Mouse (Mus musculus): ENCODE measurements around the gene Arhgap42. TPM values are rescaled to one million over a fixed set of nuclear protein-coding genes. Genes with fewer than 3 reads are reported as not detected.

The Arhgap42 gene
- polyA plus RNA-seq (2014; fragmentation: Nextera tagmentation; extraction: Ambion mirVana) = 42.7 and 43.0 TPM in 2 replicates

DNA sequence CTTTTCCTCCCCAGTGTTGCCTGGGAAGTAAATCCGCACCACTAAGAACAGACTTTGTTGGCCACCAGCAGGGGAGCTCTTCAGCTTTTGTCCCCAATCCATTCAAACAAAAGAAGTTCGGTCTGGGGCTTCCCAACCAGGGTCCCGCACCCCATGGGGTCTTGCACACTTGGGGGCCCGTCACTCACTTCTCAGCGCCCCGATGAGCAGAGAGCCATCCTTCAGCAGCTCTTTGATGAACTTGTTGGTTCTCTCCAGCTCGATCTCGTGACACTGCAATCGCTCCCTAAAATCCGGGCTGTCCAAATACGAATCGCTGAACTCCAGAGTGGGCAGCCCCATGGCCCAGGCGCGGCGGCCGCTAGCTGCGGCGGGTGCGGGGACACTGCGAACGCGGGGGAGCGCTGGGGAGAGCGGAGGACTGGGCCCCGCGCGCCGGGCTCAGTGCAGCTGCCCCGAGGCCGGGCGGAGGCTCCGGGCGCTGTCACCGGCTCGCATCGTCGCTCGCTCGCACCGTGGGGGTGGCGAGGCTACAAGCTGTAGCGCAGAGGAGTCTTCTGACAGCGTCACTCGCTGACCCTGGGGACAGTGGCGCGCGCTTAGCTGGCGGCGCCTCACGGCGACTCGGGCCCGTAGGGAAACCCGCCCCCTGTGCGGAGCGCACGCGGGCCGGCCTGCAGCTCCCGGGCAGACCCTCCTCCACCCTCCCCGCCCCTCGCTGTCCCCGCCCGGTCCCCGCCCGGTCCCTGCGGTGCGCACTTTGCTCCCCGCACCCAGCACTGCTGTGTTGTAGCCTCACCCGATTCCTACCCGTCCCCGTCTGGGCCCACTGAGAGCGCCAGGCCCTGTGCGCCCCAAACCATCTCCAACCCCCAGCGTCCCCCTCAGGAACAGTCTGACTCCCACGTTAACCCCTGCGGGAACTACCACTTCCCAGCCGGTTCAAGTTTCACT is at the start of gene Arhgap42:
Gene Arhgap42, minus strand, starts transcription at position 664 of the 954 bp plus-strand sequence.
- no peaks in the 10 kb centered on the region for H3K27me3 ChIP-seq (ENCODE audit: control insufficient read depth, insufficient read depth, low read length)
- H3K4me3 ChIP-seq (ENCODE audit: low read depth, low read length) = peak within 1 kb of the TSS; percentile 84
- H3K9ac ChIP-seq (ENCODE audit: low read length) = peak within 1 kb of the TSS; percentile 99
- H3K9me3 ChIP-seq (ENCODE audit: control insufficient read depth, low read length) = no peaks in the 10 kb centered on the region
- H3K36me3 ChIP-seq (ENCODE audit: control insufficient read depth, insufficient read depth, low read length) = no peaks in the 10 kb centered on the region
- ATAC-seq (ENCODE audit: insufficient number of reproducible peaks, low FRiP score, low TSS enrichment, low read depth) (peak; percentile 85), DNase-seq (ENCODE audit: low spot score) (peak; percentile 83)
- peak within 1 kb of the TSS; percentile 61 for H3K4me2 ChIP-seq (ENCODE audit: low read depth, severe bottlenecking)
- under 1% methylated on average over 68 of the region's 78 CpGs for WGBS
- H3K27ac ChIP-seq (replicated peaks; ENCODE audit: low read depth, low read length) = peak within 1 kb of the TSS; percentile 91
- 0 out of 2 replicates have a peak, but pooled peaks cover 3% of the 10 kb centered on the region for H3K4me1 ChIP-seq (ENCODE audit: control insufficient read depth, insufficient read depth, low read length)

DNA sequence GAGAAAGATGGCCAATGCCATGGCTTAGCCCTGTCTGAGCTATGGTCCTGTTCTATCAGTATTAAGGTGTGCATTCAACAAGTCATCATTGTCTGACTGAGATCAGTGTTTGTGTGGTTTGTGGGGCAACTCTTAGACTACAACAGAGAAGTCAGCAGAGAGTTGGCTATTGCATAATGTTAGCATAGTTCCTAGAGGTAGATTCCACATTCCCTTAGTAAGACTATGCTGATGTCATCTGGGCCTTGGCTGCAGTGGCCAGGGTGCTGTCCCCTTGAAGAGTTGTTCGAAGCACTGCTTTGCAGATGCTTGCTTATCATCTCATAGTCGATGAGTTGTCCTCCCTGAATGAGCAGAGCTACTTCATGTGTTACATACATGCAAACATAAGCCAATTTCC is 49.2 kb upstream of the Arhgap42 start:
- DNase-seq (ENCODE audit: low spot score) (no peak), ATAC-seq (ENCODE audit: insufficient number of reproducible peaks, low FRiP score, low TSS enrichment, low read depth) (no peak)
- H3K4me3 ChIP-seq (ENCODE audit: low read depth, low read length) = no peak overlapping the region
- H3K27ac ChIP-seq (replicated peaks; ENCODE audit: low read depth, low read length) = no peak overlapping the region
- H3K36me3 ChIP-seq (ENCODE audit: control insufficient read depth, insufficient read depth, low read length) = no peaks in the 10 kb centered on the region
- H3K9ac ChIP-seq (ENCODE audit: low read length) = no peak overlapping the region
- no peaks in the 10 kb centered on the region for H3K27me3 ChIP-seq (ENCODE audit: control insufficient read depth, insufficient read depth, low read length)
- no peak overlapping the region for H3K4me2 ChIP-seq (ENCODE audit: low read depth, severe bottlenecking)
- no peaks in the 10 kb centered on the region for H3K9me3 ChIP-seq (ENCODE audit: control insufficient read depth, low read length)
- WGBS = 91% methylated on average over 2 of the region's 2 CpGs
- H3K4me1 ChIP-seq (ENCODE audit: control insufficient read depth, insufficient read depth, low read length) = no peaks in the 10 kb centered on the region

DNA sequence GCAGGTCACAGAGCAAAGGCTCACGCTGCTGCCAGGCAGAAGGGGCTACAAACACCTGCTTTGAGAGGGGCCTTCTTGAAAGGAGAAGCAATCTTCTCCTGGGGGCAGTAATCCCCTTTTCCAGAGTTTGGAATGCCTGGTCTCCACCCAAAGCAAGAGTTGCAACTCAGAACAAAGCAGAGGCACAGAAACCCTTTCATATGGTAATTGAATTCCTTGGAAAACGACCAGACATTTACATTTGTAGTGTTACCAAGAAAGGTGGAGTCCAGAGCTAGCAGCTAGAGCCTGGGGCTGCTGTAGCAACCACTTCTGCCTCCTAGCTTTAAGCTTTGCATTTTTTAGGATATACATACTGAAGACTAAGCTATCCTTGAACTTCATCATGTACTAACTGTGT is 30.4 kb upstream of the Arhgap42 start:
- no peak for ATAC-seq (ENCODE audit: insufficient number of reproducible peaks, low FRiP score, low TSS enrichment, low read depth)
- H3K9me3 ChIP-seq (ENCODE audit: control insufficient read depth, low read length) = no peaks in the 10 kb centered on the region
- H3K4me2 ChIP-seq (ENCODE audit: low read depth, severe bottlenecking) = no peak overlapping the region
- no peaks in the 10 kb centered on the region for H3K4me1 ChIP-seq (ENCODE audit: control insufficient read depth, insufficient read depth, low read length)
- 8% methylated on average over 2 of the region's 2 CpGs for WGBS
- no peaks in the 10 kb centered on the region for H3K27me3 ChIP-seq (ENCODE audit: control insufficient read depth, insufficient read depth, low read length)
- no peak overlapping the region for H3K9ac ChIP-seq (ENCODE audit: low read length)
- no peak overlapping the region for H3K27ac ChIP-seq (replicated peaks; ENCODE audit: low read depth, low read length)
- H3K36me3 ChIP-seq (ENCODE audit: control insufficient read depth, insufficient read depth, low read length) = no peaks in the 10 kb centered on the region
- no peak overlapping the region for H3K4me3 ChIP-seq (ENCODE audit: low read depth, low read length)
- no peak for DNase-seq (ENCODE audit: low spot score)

DNA sequence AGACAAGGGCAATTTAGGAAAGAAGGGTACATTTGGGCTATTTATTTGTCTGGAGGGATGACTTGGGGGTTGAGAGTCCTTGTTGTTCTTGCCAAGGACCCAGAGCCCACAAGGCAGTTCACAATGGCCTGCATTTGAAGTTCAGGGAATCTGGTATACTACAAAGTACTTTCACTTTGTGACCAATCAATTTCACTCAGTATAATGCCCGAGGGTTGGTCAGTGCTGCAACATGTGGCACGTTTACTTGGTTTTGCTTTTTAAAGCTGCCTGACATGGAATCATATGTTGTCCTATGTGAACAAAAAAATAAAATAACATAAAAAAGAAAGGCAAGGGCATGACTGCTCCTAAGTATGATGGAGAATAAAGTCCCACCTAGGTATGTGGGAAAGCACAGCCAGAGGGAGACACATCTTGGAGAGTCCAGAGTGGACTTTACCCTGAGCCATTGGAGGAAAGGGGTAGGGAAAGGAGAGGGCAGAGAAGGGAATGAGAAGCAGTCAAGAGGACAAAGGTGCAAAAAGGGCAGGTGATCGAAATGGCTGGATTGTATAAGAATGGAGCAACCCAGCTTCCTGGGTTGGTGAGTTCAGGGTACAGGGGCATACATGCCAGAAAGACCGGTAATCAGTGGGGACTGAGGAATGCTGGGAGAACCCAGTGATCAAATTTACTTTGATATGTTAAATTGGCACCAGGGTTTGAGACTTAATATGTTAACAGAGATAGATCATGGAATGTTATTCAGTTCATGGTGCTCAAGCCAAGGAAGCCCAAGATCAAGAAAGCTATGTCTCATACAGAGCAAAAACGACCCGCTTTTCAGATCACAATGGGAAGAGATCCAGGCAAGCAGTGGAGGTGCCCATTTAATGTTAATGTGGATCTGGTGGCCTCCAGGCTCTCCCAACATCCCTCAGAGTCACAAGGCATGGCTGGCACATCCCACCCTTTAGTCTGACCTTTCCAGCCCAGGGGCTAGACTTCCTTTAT is 29.0 kb upstream of the Arhgap42 start:
- no peaks in the 10 kb centered on the region for H3K27me3 ChIP-seq (ENCODE audit: control insufficient read depth, insufficient read depth, low read length)
- no peaks in the 10 kb centered on the region for H3K9me3 ChIP-seq (ENCODE audit: control insufficient read depth, low read length)
- ATAC-seq (ENCODE audit: insufficient number of reproducible peaks, low FRiP score, low TSS enrichment, low read depth) (no peak), DNase-seq (ENCODE audit: low spot score) (no peak)
- no peak overlapping the region for H3K4me2 ChIP-seq (ENCODE audit: low read depth, severe bottlenecking)
- 77% methylated on average over 6 of the region's 6 CpGs for WGBS
- H3K9ac ChIP-seq (ENCODE audit: low read length) = no peak overlapping the region
- H3K27ac ChIP-seq (replicated peaks; ENCODE audit: low read depth, low read length) = no peak overlapping the region
- no peaks in the 10 kb centered on the region for H3K36me3 ChIP-seq (ENCODE audit: control insufficient read depth, insufficient read depth, low read length)
- H3K4me1 ChIP-seq (ENCODE audit: control insufficient read depth, insufficient read depth, low read length) = no peaks in the 10 kb centered on the region
- H3K4me3 ChIP-seq (ENCODE audit: low read depth, low read length) = no peak overlapping the region

DNA sequence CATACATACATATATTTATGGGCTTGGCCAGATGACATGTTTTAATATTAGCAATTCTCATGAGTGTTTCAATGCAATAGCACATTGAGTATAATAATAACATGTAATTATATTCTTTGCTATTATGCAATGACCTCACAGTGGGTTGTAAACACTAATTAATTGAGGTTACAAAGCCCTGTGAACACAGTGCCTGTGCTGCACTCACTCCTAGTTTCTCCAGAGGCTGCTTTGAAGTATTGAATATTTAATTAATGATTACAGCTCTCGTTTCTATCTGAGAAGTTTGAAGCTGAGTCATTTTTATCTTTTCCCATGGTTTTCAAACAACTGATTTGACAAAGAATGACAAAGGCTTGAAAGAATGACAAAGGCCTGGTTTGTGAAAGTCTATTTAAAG is 24.6 kb upstream of the Arhgap42 start:
- no peaks in the 10 kb centered on the region for H3K36me3 ChIP-seq (ENCODE audit: control insufficient read depth, insufficient read depth, low read length)
- H3K9me3 ChIP-seq (ENCODE audit: control insufficient read depth, low read length) = no peaks in the 10 kb centered on the region
- no peak overlapping the region for H3K4me3 ChIP-seq (ENCODE audit: low read depth, low read length)
- DNase-seq (ENCODE audit: low spot score) = no peak
- 45% methylated on average over 1 of the region's 1 CpGs for WGBS
- no peak overlapping the region for H3K9ac ChIP-seq (ENCODE audit: low read length)
- H3K4me1 ChIP-seq (ENCODE audit: control insufficient read depth, insufficient read depth, low read length) = no peaks in the 10 kb centered on the region
- ATAC-seq (ENCODE audit: insufficient number of reproducible peaks, low FRiP score, low TSS enrichment, low read depth) = no peak
- no peak overlapping the region for H3K4me2 ChIP-seq (ENCODE audit: low read depth, severe bottlenecking)
- no peak overlapping the region for H3K27ac ChIP-seq (replicated peaks; ENCODE audit: low read depth, low read length)
- H3K27me3 ChIP-seq (ENCODE audit: control insufficient read depth, insufficient read depth, low read length) = no peaks in the 10 kb centered on the region

DNA sequence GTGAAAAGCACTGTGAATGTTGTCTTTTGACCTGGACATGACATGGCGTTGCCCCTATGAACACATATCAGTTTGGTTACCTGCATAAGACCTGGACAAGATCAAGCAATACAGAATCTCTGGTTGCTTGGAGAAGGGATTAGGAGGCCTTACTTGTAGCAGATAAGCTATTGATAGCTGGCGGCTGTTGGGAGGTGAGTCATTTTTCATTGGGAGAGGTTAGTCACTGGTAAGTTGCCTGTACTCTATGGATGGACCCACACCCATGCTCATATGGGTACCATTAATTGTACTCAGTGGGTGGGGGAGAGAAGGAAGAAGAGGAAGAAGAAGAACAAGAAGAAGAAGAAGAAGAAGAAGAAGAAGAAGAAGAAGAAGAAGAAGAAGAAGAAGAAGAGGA is 23.6 kb upstream of the Arhgap42 start:
- Histone ChIP-seq H3K36me3 (ENCODE audit: control insufficient read depth, insufficient read depth, low read length) (no peaks in the 10 kb centered on the region), H3K4me2 (ENCODE audit: low read depth, severe bottlenecking) (no peak overlapping the region), H3K27ac (replicated peaks; ENCODE audit: low read depth, low read length) (no peak overlapping the region), H3K9me3 (ENCODE audit: control insufficient read depth, low read length) (no peaks in the 10 kb centered on the region), H3K27me3 (ENCODE audit: control insufficient read depth, insufficient read depth, low read length) (no peaks in the 10 kb centered on the region), H3K4me3 (ENCODE audit: low read depth, low read length) (no peak overlapping the region), H3K4me1 (ENCODE audit: control insufficient read depth, insufficient read depth, low read length) (no peaks in the 10 kb centered on the region), H3K9ac (ENCODE audit: low read length) (no peak overlapping the region)
- DNase-seq (ENCODE audit: low spot score) (no peak), ATAC-seq (ENCODE audit: insufficient number of reproducible peaks, low FRiP score, low TSS enrichment, low read depth) (no peak)
- 82% methylated on average over 2 of the region's 2 CpGs for WGBS

DNA sequence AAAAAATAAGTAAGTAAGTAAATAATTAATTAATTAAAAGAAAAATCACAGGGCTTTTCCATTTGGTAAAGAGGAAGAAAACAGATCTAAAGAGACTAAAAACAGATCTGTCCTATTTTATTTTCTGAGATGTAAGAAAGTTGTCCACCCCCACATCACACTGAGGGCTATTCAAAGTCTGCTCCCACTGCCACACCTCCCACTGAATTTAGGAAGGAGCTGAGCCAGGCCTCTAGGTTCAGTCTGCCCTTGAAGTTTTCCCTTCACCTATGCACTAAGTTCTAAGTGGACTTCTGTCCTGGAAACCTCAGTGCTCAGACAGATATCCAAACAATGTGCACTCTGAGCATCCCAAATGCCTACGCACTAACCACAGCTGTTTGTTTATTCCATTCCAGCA is 15.9 kb upstream of the Arhgap42 start:
- H3K27ac ChIP-seq (replicated peaks; ENCODE audit: low read depth, low read length) = no peak overlapping the region
- H3K9me3 ChIP-seq (ENCODE audit: control insufficient read depth, low read length) = no peaks in the 10 kb centered on the region
- DNase-seq (ENCODE audit: low spot score) (no peak), ATAC-seq (ENCODE audit: insufficient number of reproducible peaks, low FRiP score, low TSS enrichment, low read depth) (no peak)
- no peaks in the 10 kb centered on the region for H3K36me3 ChIP-seq (ENCODE audit: control insufficient read depth, insufficient read depth, low read length)
- no peak overlapping the region for H3K4me2 ChIP-seq (ENCODE audit: low read depth, severe bottlenecking)
- no peak overlapping the region for H3K4me3 ChIP-seq (ENCODE audit: low read depth, low read length)
- H3K4me1 ChIP-seq (ENCODE audit: control insufficient read depth, insufficient read depth, low read length) = no peaks in the 10 kb centered on the region
- 51% methylated on average over 1 of the region's 1 CpGs for WGBS
- no peak overlapping the region for H3K9ac ChIP-seq (ENCODE audit: low read length)
- no peaks in the 10 kb centered on the region for H3K27me3 ChIP-seq (ENCODE audit: control insufficient read depth, insufficient read depth, low read length)

DNA sequence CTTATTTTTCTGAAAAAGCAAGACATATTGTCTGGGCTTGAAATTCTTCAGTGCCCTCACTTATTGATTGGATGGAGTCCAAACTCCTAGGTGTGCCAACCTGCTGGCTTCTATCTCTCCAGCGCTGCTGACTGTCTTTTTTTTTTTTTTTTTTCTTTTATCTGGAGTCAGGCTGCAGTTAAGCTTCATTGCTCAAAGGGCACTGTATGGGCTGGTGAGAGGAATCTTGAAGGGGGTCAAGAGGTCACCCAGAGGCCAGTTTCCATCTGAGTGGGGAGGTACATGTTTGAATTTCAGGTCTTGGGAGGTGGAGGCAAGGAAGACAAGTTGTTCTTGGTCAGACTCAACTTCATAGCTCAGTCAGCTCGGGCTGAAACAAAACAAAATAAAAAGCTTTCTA is 9.6 kb upstream of the Arhgap42 start:
- ATAC-seq (ENCODE audit: insufficient number of reproducible peaks, low FRiP score, low TSS enrichment, low read depth) (no peak), DNase-seq (ENCODE audit: low spot score) (no peak)
- no peak overlapping the region for H3K9ac ChIP-seq (ENCODE audit: low read length)
- no peak overlapping the region for H3K4me2 ChIP-seq (ENCODE audit: low read depth, severe bottlenecking)
- no peaks in the 10 kb centered on the region for H3K9me3 ChIP-seq (ENCODE audit: control insufficient read depth, low read length)
- no peak overlapping the region for H3K27ac ChIP-seq (replicated peaks; ENCODE audit: low read depth, low read length)
- H3K4me1 ChIP-seq (ENCODE audit: control insufficient read depth, insufficient read depth, low read length) = no peaks in the 10 kb centered on the region
- no peaks in the 10 kb centered on the region for H3K36me3 ChIP-seq (ENCODE audit: control insufficient read depth, insufficient read depth, low read length)
- no peak overlapping the region for H3K4me3 ChIP-seq (ENCODE audit: low read depth, low read length)
- 41% methylated on average over 2 of the region's 2 CpGs for WGBS
- H3K27me3 ChIP-seq (ENCODE audit: control insufficient read depth, insufficient read depth, low read length) = no peaks in the 10 kb centered on the region
